Mouse (Mus musculus): ENCODE data around the gene Phrf1. TPM values are rescaled to one million over a fixed set of nuclear protein-coding genes. Genes with fewer than 3 reads are reported as not detected.

Gene Phrf1
- polyA plus RNA-seq, 1 experiment, result 44.5 TPM

- Histone ChIP-seq H3K79me2 (ENCODE audit: control insufficient read depth, insufficient read depth) (no peaks in the 10 kb centered on the region), H3K27me3 (ENCODE audit: control insufficient read depth, insufficient read depth, insufficient read length) (peaks cover 6% of the 10 kb centered on the region), H3ac (ENCODE audit: control insufficient read depth, insufficient read length) (no peak overlapping the region), H3K4me3 (no peak overlapping the region), H3K36me3 (ENCODE audit: control insufficient read depth, insufficient read depth) (peaks cover 3% of the 10 kb centered on the region), H3K4me2 (ENCODE audit: low read depth) (no peak overlapping the region)
- no peak for TF ChIP-seq MYOG (IDR thresholded peaks at IDR 0.05; ENCODE audit: control insufficient read depth in 1 of 3, insufficient read depth in 1 of 3, insufficient read length in 2 of 3, low read depth in 2 of 3)
- TF ChIP-seq POLR2A (IDR thresholded peaks at IDR 0.05; ENCODE audit: insufficient read length, low read depth), result no peak
- TF ChIP-seq E2F4 (IDR thresholded peaks at IDR 0.05; ENCODE audit: insufficient read depth), result no peak
These were observed 70.6 kb downstream of the Phrf1 start for GRCm38 (mm10) chr7:141299175-141299574.

GRCm38 (mm10) chr7:141301386-141301785 is 72.8 kb downstream of the Phrf1 start:
- peaks cover 3% of the 10 kb centered on the region for H3K36me3 ChIP-seq (ENCODE audit: control insufficient read depth, insufficient read depth)
- H3K27me3 ChIP-seq (ENCODE audit: control insufficient read depth, insufficient read depth, insufficient read length), result no peaks in the 10 kb centered on the region
- no peak overlapping the region for H3K4me3 ChIP-seq
- H3K79me2 ChIP-seq (ENCODE audit: control insufficient read depth, insufficient read depth), result no peaks in the 10 kb centered on the region
- H3ac ChIP-seq (ENCODE audit: control insufficient read depth, insufficient read length), result no peak overlapping the region
- no peak for TF ChIP-seq MYOD1 (IDR thresholded peaks at IDR 0.05; ENCODE audit: control insufficient read depth in 1 of 3, insufficient read length in 2 of 3, low read depth in 2 of 3)
- TF ChIP-seq MYOG (IDR thresholded peaks at IDR 0.05; ENCODE audit: control insufficient read depth in 1 of 3, insufficient read depth in 1 of 3, insufficient read length in 2 of 3, low read depth in 2 of 3), result no peak
- no peak for TF ChIP-seq E2F4 (IDR thresholded peaks at IDR 0.05; ENCODE audit: insufficient read depth)
- TF ChIP-seq POLR2AphosphoS2 (IDR thresholded peaks at IDR 0.05; ENCODE audit: insufficient read length, low read depth), result no peak
- TF ChIP-seq REST (IDR thresholded peaks at IDR 0.05; ENCODE audit: insufficient read depth, insufficient read length), result no peak
- no peak for TF ChIP-seq USF1 (IDR thresholded peaks at IDR 0.05; ENCODE audit: low read depth)
- no peak for TF ChIP-seq CEBPB (IDR thresholded peaks at IDR 0.05; ENCODE audit: insufficient read depth, poor library complexity, severe bottlenecking)
- no peak for TF ChIP-seq TCF12 (IDR thresholded peaks at IDR 0.05; ENCODE audit: insufficient read depth, poor library complexity, severe bottlenecking)
- no peak overlapping the region for H3K4me2 ChIP-seq (ENCODE audit: low read depth)

DNA sequence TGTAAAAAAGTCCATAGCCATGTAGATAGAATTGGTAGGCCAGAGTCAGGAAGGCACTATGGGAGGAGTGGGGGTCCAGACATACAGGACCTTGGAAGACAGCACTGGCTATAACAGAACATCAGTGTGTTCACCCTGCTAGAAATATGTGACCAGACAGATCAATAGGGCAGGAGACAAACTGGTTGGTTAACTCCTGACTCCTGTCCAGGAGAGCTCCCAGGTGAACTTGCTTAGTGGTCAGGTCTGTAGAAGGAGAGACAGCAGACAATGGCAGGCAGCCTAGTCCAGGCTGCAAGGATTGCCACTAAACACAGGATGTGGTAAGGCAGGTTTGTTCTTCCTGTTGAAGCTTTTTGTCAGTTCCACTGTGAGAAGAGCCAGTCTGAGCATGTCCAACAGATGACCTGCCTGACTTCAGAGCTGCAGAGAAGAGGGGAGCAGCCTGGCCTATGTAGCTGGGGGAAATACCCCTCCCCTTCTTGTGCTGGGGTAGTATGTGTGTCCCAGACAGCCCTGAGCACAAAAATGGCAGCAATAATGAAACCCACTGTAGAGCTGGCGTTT is 74.2 kb downstream of the Phrf1 start:
- Histone ChIP-seq H3K4me3 (no peak overlapping the region), H3K4me2 (ENCODE audit: low read depth) (no peak overlapping the region), H3ac (ENCODE audit: control insufficient read depth, insufficient read length) (no peak overlapping the region), H3K27me3 (ENCODE audit: control insufficient read depth, insufficient read depth, insufficient read length) (no peaks in the 10 kb centered on the region), H3K79me2 (ENCODE audit: control insufficient read depth, insufficient read depth) (no peaks in the 10 kb centered on the region), H3K36me3 (ENCODE audit: control insufficient read depth, insufficient read depth) (peaks cover 3% of the 10 kb centered on the region)
- TF ChIP-seq USF1 (IDR thresholded peaks at IDR 0.05; ENCODE audit: low read depth) (no peak), MAX (IDR thresholded peaks at IDR 0.05; ENCODE audit: low read depth) (no peak), POLR2AphosphoS2 (IDR thresholded peaks at IDR 0.05; ENCODE audit: insufficient read length, low read depth) (no peak), REST (IDR thresholded peaks at IDR 0.05; ENCODE audit: insufficient read depth, insufficient read length) (no peak), MYOG (IDR thresholded peaks at IDR 0.05; ENCODE audit: control insufficient read depth in 1 of 3, insufficient read depth in 1 of 3, insufficient read length in 2 of 3, low read depth in 2 of 3) (no peak), CEBPB (IDR thresholded peaks at IDR 0.05; ENCODE audit: insufficient read depth, poor library complexity, severe bottlenecking) (no peak), TCF3 (IDR thresholded peaks at IDR 0.05; ENCODE audit: insufficient read length, low read depth) (no peak), TCF12 (IDR thresholded peaks at IDR 0.05; ENCODE audit: insufficient read depth, poor library complexity, severe bottlenecking) (no peak), MYOD1 (IDR thresholded peaks at IDR 0.05; ENCODE audit: control insufficient read depth in 1 of 3, insufficient read length in 2 of 3, low read depth in 2 of 3) (no peak), POLR2A (IDR thresholded peaks at IDR 0.05; ENCODE audit: insufficient read length, low read depth) (no peak), E2F4 (IDR thresholded peaks at IDR 0.05; ENCODE audit: insufficient read depth) (no peak), SRF (IDR thresholded peaks at IDR 0.05; ENCODE audit: control insufficient read depth, insufficient read length, low read depth) (no peak)

GRCm38 (mm10) chr7:141304537-141304936 is 76.0 kb downstream of the Phrf1 start:
- no peak overlapping the region for H3K4me2 ChIP-seq (ENCODE audit: low read depth)
- H3K4me3 ChIP-seq, result no peak overlapping the region
- H3K27me3 ChIP-seq (ENCODE audit: control insufficient read depth, insufficient read depth, insufficient read length), result no peaks in the 10 kb centered on the region
- no peak for TF ChIP-seq TCF3 (IDR thresholded peaks at IDR 0.05; ENCODE audit: insufficient read length, low read depth)
- TF ChIP-seq TCF12 (IDR thresholded peaks at IDR 0.05; ENCODE audit: insufficient read depth, poor library complexity, severe bottlenecking), result no peak
- no peak for TF ChIP-seq POLR2A (IDR thresholded peaks at IDR 0.05; ENCODE audit: insufficient read length, low read depth)
- TF ChIP-seq MAX (IDR thresholded peaks at IDR 0.05; ENCODE audit: low read depth), result no peak
- H3K36me3 ChIP-seq (ENCODE audit: control insufficient read depth, insufficient read depth), result peaks cover 12% of the 10 kb centered on the region
- no peak overlapping the region for H3ac ChIP-seq (ENCODE audit: control insufficient read depth, insufficient read length)
- H3K79me2 ChIP-seq (ENCODE audit: control insufficient read depth, insufficient read depth), result no peaks in the 10 kb centered on the region

Other genes starting within 250 kb of the Phrf1 start
- gene Ifitm3, start 218.0 kb upstream of the Phrf1 start, polyA plus RNA-seq (2012; fragmentation: generic; extraction: Trizol), result 1,312 TPM
- 4.4 TPM for gene Ifitm6, start 210.9 kb upstream of the Phrf1 start, polyA plus RNA-seq (2012; fragmentation: generic; extraction: Trizol)
- gene Gm17387, start 199.7 kb upstream of the Phrf1 start, polyA plus RNA-seq (2012; fragmentation: generic; extraction: Trizol), result not detected
- gene B4galnt4, start 167.7 kb upstream of the Phrf1 start, polyA plus RNA-seq (2012; fragmentation: generic; extraction: Trizol), result 0.46 TPM
- 0.25 TPM for gene Pkp3, start 150.6 kb upstream of the Phrf1 start, polyA plus RNA-seq (2012; fragmentation: generic; extraction: Trizol)
- 4.8 TPM for gene Sigirr, start 128.2 kb upstream of the Phrf1 start, polyA plus RNA-seq (2012; fragmentation: generic; extraction: Trizol)
- gene Ano9, start 111.0 kb upstream of the Phrf1 start, polyA plus RNA-seq (2012; fragmentation: generic; extraction: Trizol), result not detected
- 28.0 TPM for gene Ptdss2, start 106.4 kb upstream of the Phrf1 start, polyA plus RNA-seq (2012; fragmentation: generic; extraction: Trizol)
- 276 TPM for gene Rnh1, start 55.9 kb upstream of the Phrf1 start, polyA plus RNA-seq (2012; fragmentation: generic; extraction: Trizol)
- gene Hras, start 34.8 kb upstream of the Phrf1 start, polyA plus RNA-seq (2012; fragmentation: generic; extraction: Trizol), result 215 TPM
- 1.1 TPM for gene Lrrc56, start 34.6 kb upstream of the Phrf1 start, polyA plus RNA-seq (2012; fragmentation: generic; extraction: Trizol)
- gene Lmntd2, start 14.7 kb upstream of the Phrf1 start, polyA plus RNA-seq (2012; fragmentation: generic; extraction: Trizol), result 0.10 TPM
- 54.5 TPM for gene Rassf7, start 12.9 kb upstream of the Phrf1 start, polyA plus RNA-seq (2012; fragmentation: generic; extraction: Trizol)
- gene Irf7, start 37.7 kb downstream of the Phrf1 start, polyA plus RNA-seq (2012; fragmentation: generic; extraction: Trizol), result 0.97 TPM
- gene Cdhr5, start 48.0 kb downstream of the Phrf1 start, polyA plus RNA-seq (2012; fragmentation: generic; extraction: Trizol), result 0.07 TPM
- 0.68 TPM for gene Sct, start 50.3 kb downstream of the Phrf1 start, polyA plus RNA-seq (2012; fragmentation: generic; extraction: Trizol)
- not detected for gene Drd4, start 63.2 kb downstream of the Phrf1 start, polyA plus RNA-seq (2012; fragmentation: generic; extraction: Trizol)
- gene Deaf1, start 98.9 kb downstream of the Phrf1 start, polyA plus RNA-seq (2012; fragmentation: generic; extraction: Trizol), result 11.8 TPM
- gene Tmem80, start 99.0 kb downstream of the Phrf1 start, polyA plus RNA-seq (2012; fragmentation: generic; extraction: Trizol), result 12.5 TPM
- 0.44 TPM for gene Eps8l2, start 110.1 kb downstream of the Phrf1 start, polyA plus RNA-seq (2012; fragmentation: generic; extraction: Trizol)
- gene Taldo1, start 163.4 kb downstream of the Phrf1 start, polyA plus RNA-seq (2012; fragmentation: generic; extraction: Trizol), result 259 TPM
- 16.3 TPM for gene Gatd1, start 185.4 kb downstream of the Phrf1 start, polyA plus RNA-seq (2012; fragmentation: generic; extraction: Trizol)
- gene Cend1, start 200.7 kb downstream of the Phrf1 start, polyA plus RNA-seq (2012; fragmentation: generic; extraction: Trizol), result 0.25 TPM
- gene Slc25a22, start 209.1 kb downstream of the Phrf1 start, polyA plus RNA-seq (2012; fragmentation: generic; extraction: Trizol), result 8.8 TPM
- 1.9 TPM for gene Pidd1, start 215.2 kb downstream of the Phrf1 start, polyA plus RNA-seq (2012; fragmentation: generic; extraction: Trizol)
- 5,265 TPM for gene Rplp2, start 218.6 kb downstream of the Phrf1 start, polyA plus RNA-seq (2012; fragmentation: generic; extraction: Trizol)
- gene Pnpla2, start 226.4 kb downstream of the Phrf1 start, polyA plus RNA-seq (2012; fragmentation: generic; extraction: Trizol), result 50.5 TPM
- gene Cracr2b, start 232.3 kb downstream of the Phrf1 start, polyA plus RNA-seq (2012; fragmentation: generic; extraction: Trizol), result 2.4 TPM
- gene Cd151, start 238.6 kb downstream of the Phrf1 start, polyA plus RNA-seq (2012; fragmentation: generic; extraction: Trizol), result 267 TPM
- 95.1 TPM for gene Polr2l, start 246.3 kb downstream of the Phrf1 start, polyA plus RNA-seq (2012; fragmentation: generic; extraction: Trizol)
- gene Tspan4, start 246.5 kb downstream of the Phrf1 start, polyA plus RNA-seq (2012; fragmentation: generic; extraction: Trizol), result 95.5 TPM

All from myocyte (in vitro differentiated cells).